Mouse (Mus musculus) ES-Bruce4 (cell line): Measurements from ENCODE around the gene Arhgap9. TPM values are rescaled to one million over a fixed set of nuclear protein-coding genes. Genes with fewer than 3 reads are reported as not detected.

Experiments used
- H3K27ac ChIP-seq: 2 replicates; pipeline ENCODE4 v1.5.1; 2012; ENCODE audit warnings: low read length, inconsistent platforms; ENCODE audit not compliant: insufficient read depth
- H3K27me3 ChIP-seq: 2 replicates; pipeline ENCODE4 v1.6.1; 2012; ENCODE audit warnings: mild to moderate bottlenecking, low read length, inconsistent platforms; ENCODE audit not compliant: control insufficient read depth, poor library complexity, insufficient read depth, severe bottlenecking
- H3K36me3 ChIP-seq: 2 replicates; pipeline ENCODE4 v1.6.1; 2012; ENCODE audit warnings: inconsistent platforms, mild to moderate bottlenecking, low read length, moderate library complexity; ENCODE audit not compliant: control insufficient read depth, poor library complexity, insufficient read depth, severe bottlenecking
- H3K4me1 ChIP-seq: one replicate; pipeline ENCODE4 v1.8.1; 2011; ENCODE audit warnings: low read length; ENCODE audit not compliant: control insufficient read depth, insufficient read depth
- H3K4me3 ChIP-seq: 2 replicates; pipeline ENCODE4 v1.5.1; 2011; ENCODE audit warnings: low read depth, mild to moderate bottlenecking, low read length
- H3K9ac ChIP-seq: 2 replicates; pipeline ENCODE4 v1.6.1; 2012; ENCODE audit warnings: low read depth, mild to moderate bottlenecking, inconsistent platforms; ENCODE audit not compliant: poor library complexity, severe bottlenecking
- H3K9me3 ChIP-seq: replicated peaks from 2 replicates; pipeline ENCODE4 v1.6.1; 2012; ENCODE audit warnings: mild to moderate bottlenecking, low read length, inconsistent platforms; ENCODE audit not compliant: control insufficient read depth, poor library complexity, insufficient read depth, severe bottlenecking
- CTCF ChIP-seq: IDR thresholded peaks from one replicate; pipeline ENCODE4 v1.8.1; 2011; ENCODE audit warnings: low read depth, low read length
- EP300 ChIP-seq: IDR thresholded peaks from 2 replicates; pipeline ENCODE4 v1.6.1; 2011; ENCODE audit warnings: low read depth, low read length; ENCODE audit not compliant: insufficient read depth
- POLR2A ChIP-seq: IDR thresholded peaks from one replicate; pipeline ENCODE4 v1.8.1; 2011; ENCODE audit warnings: low read length; ENCODE audit not compliant: insufficient read depth
- polyA plus RNA-seq: library from polyadenylated mRNA; stranded (reverse); fragments of >200 nt; gene quantifications from 2 replicates; pipeline ENCODE4 v1.2.4, GENCODE M21; 2011; ENCODE audit warnings: low read depth; ENCODE audit not compliant: missing spikeins, insufficient read depth, insufficient read length

The Arhgap9 gene
- polyA plus RNA-seq, 1 experiment, result 8.5 TPM

GRCm38 (mm10) chr10:127332211-127332874, 10.6 kb downstream of the Arhgap9 start:
- Histone ChIP-seq H3K4me1 (peaks cover 4% of the 10 kb centered on the region), H3K9ac (peak overlapping the region; percentile 32), H3K9me3 (no peaks in the 10 kb centered on the region), H3K27ac (0 out of 2 replicates have a peak overlapping the region, but pooled peaks have one; percentile 12), H3K4me3 (peak overlapping the region; percentile 30), H3K36me3 (peaks cover 9% of the 10 kb centered on the region; the same call in 1 of the 2 replicates), H3K27me3 (no peaks in the 10 kb centered on the region)
- peak; percentile 70 for TF ChIP-seq CTCF
- no peak for TF ChIP-seq EP300

GRCm38 (mm10) chr10:127333152-127333551, 11.4 kb downstream of the Arhgap9 start:
- Histone ChIP-seq H3K4me1 (peaks cover 2% of the 10 kb centered on the region), H3K9ac (no peak overlapping the region), H3K27ac (0 out of 2 replicates have a peak overlapping the region, but pooled peaks have one; percentile 3), H3K9me3 (no peaks in the 10 kb centered on the region), H3K27me3 (no peaks in the 10 kb centered on the region), H3K4me3 (peak overlapping the region; percentile 1; the same call in 1 of the 2 replicates), H3K36me3 (peaks cover 9% of the 10 kb centered on the region; the same call in 1 of the 2 replicates)
- peak; percentile 51 for TF ChIP-seq CTCF
- TF ChIP-seq EP300, result no peak

GRCm38 (mm10) chr10:127335271-127335670, 13.5 kb downstream of the Arhgap9 start:
- H3K4me1 ChIP-seq, result peaks cover 2% of the 10 kb centered on the region
- TF ChIP-seq CTCF, result no peak
- TF ChIP-seq POLR2A, result no peak
- TF ChIP-seq EP300, result no peak
- peak overlapping the region; percentile 88; the same call in 1 of the 2 replicates for H3K27ac ChIP-seq
- H3K9ac ChIP-seq, result no peak overlapping the region
- H3K4me3 ChIP-seq, result no peak overlapping the region
- no peaks in the 10 kb centered on the region for H3K27me3 ChIP-seq
- no peaks in the 10 kb centered on the region for H3K9me3 ChIP-seq
- H3K36me3 ChIP-seq, result peaks cover 9% of the 10 kb centered on the region; the same call in 1 of the 2 replicates

- Histone ChIP-seq H3K9ac (peak overlapping the region; percentile 88), H3K9me3 (no peaks in the 10 kb centered on the region), H3K36me3 (peaks cover 4% of the 10 kb centered on the region; the same call in 1 of the 2 replicates), H3K4me3 (peak overlapping the region; percentile 43), H3K4me1 (peaks cover 2% of the 10 kb centered on the region), H3K27me3 (no peaks in the 10 kb centered on the region), H3K27ac (peak overlapping the region; percentile 88)
- TF ChIP-seq EP300, result peak; percentile 74
- no peak for TF ChIP-seq POLR2A
These were observed 15.2 kb downstream of the Arhgap9 start for GRCm38 (mm10) chr10:127336952-127337351.

GRCm38 (mm10) chr10:127337536-127338099, 15.9 kb downstream of the Arhgap9 start:
- Histone ChIP-seq H3K4me1 (peaks cover 2% of the 10 kb centered on the region), H3K27me3 (no peaks in the 10 kb centered on the region), H3K4me3 (peak overlapping the region; percentile 41), H3K27ac (peak overlapping the region; percentile 88), H3K9ac (peak overlapping the region; percentile 88), H3K36me3 (peaks cover 4% of the 10 kb centered on the region; the same call in 1 of the 2 replicates), H3K9me3 (no peaks in the 10 kb centered on the region)
- TF ChIP-seq EP300, result no peak
- TF ChIP-seq POLR2A, result no peak
- TF ChIP-seq CTCF, result no peak

- no peaks in the 10 kb centered on the region for H3K9me3 ChIP-seq
- no peaks in the 10 kb centered on the region for H3K27me3 ChIP-seq
- TF ChIP-seq POLR2A, result no peak
- TF ChIP-seq EP300, result 0 out of 2 replicates have a peak, but pooled peaks have one; percentile 42
- TF ChIP-seq CTCF, result peak; percentile 74
- H3K4me3 ChIP-seq, result peak overlapping the region; percentile 79
- peak overlapping the region; percentile 94 for H3K27ac ChIP-seq
- peaks cover 2% of the 10 kb centered on the region for H3K4me1 ChIP-seq
- 0 out of 2 replicates have a peak, but pooled peaks cover 2% of the 10 kb centered on the region for H3K36me3 ChIP-seq
- H3K9ac ChIP-seq, result peak overlapping the region; percentile 88
These were observed 17.3 kb downstream of the Arhgap9 start for GRCm38 (mm10) chr10:127338930-127339682.
